Mouse (Mus musculus) bone marrow macrophage, adult 2 months (primary cell): Measurements from ENCODE around the gene Camk1g.

Source experiments
- CTCF ChIP-seq: IDR thresholded peaks from 2 replicates; pipeline ENCODE4 v1.5.1; 2012; ENCODE audit warnings: low read depth, mild to moderate bottlenecking, low read length, moderate library complexity
- POLR2A ChIP-seq: IDR thresholded peaks from 2 replicates; pipeline ENCODE4 v1.6.1; 2012; ENCODE audit warnings: mild to moderate bottlenecking, low read depth, low read length, borderline replicate concordance

- TF ChIP-seq CTCF, result no peak
- no peak for TF ChIP-seq POLR2A
Observed at GRCm38 (mm10) chr1:193316358-193316750, 53.7 kb downstream of the Camk1g start.
